Mouse (Mus musculus) megakaryocyte-erythroid progenitor cell, adult 5-6 weeks (primary cell): ENCODE results near the gene Lpgat1. TPM values are rescaled to one million over a fixed set of nuclear protein-coding genes. Genes with fewer than 3 reads are reported as not detected.

ENCODE experiments used
- ATAC-seq: replicated peaks from 2 replicates; pipeline ENCODE4 v1.8.0; 2016; ENCODE audit warnings: mild to moderate bottlenecking, inconsistent platforms; ENCODE audit not compliant: severe bottlenecking, poor library complexity, low FRiP score, low TSS enrichment
- total RNA-seq, 2 experiments: library from RNA; stranded (forward) in 1 of 2; stranded (reverse) in 1 of 2; fragments of 200-1000, 215-1000 nt in 1 of 2; fragments of >200 nt in 1 of 2; fragmentation: Nextera tagmentation in 1 of 2; gene quantifications; 2 replicates each; pipeline ENCODE4 v1.2.3; 2014 to 2017

Gene Lpgat1
- total RNA-seq (2014; fragmentation: Nextera tagmentation) (1.7 and 2.1 TPM in 2 replicates), total RNA-seq (2017) (2.5 and 9.9 TPM in 2 replicates)

DNA sequence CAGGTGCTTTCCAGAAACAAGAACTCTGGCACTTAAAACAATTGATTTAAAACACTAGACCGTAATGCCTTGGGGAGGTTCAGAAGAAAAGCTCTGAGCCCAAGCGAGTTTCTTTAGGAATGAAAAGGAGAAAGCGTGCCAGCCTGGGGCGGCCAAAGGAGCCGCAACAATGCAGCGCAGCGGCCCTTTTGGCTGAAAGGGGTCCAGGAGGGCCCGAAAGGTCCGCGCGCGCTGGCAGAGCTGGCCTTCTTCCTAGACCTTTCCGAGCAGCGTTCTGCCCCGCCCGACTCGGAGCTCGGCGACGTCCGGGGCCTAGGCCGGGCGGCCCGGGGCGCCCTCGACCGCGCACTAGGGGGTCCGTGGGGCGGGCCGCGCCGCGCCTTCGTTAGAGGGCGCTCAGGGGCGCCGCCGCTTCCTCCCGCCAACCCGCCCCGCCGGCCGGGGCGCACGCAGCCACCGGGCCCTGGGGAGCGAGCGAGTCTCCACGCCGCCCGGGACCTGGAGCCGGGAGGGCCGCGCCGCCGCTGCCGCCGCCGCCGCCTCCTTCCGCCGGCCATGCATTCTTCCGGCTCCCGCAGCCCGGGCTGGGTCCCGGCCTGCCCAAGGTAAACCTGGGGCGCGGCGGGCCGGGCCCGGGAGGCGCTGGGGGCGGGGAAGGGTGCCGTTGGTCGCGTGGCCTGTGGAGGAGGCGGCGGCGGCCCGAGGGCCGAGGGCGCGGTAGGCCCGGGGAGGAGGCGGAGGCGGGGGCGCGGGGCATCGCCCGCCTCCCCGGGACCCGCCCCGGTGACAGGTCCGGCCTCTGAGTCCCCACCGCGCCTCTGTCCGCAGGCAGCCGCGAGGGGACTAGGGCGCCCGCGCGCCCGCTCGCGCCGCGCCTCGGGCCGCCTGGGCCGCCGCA lies at the start of gene Lpgat1:
TSS of gene Lpgat1 (plus strand) at position 234 of the 898 bp plus-strand sequence.
- ATAC-seq, result 0 out of 2 replicates have a peak, but pooled peaks have one; percentile 40

DNA sequence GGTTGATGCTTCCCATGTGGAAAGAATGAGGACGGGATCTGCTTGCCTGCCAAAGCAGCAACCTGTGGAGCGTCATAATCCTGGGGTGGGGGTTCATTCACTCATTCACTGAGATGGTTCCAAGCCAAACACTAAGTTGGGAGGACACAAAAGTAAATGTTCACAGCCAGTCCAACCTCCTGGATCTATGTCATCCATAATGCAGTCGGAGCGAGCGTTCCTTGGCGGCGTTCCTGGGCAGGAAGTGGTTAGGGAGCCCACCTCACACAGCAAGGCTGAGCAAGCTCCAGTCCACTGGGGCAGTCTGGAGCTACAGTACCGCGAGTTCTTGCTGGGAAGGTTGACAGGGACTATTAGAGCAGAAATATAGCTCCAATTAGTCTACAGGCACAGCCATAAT lies 49.6 kb upstream of the Lpgat1 start:
- ATAC-seq, result no peak

DNA sequence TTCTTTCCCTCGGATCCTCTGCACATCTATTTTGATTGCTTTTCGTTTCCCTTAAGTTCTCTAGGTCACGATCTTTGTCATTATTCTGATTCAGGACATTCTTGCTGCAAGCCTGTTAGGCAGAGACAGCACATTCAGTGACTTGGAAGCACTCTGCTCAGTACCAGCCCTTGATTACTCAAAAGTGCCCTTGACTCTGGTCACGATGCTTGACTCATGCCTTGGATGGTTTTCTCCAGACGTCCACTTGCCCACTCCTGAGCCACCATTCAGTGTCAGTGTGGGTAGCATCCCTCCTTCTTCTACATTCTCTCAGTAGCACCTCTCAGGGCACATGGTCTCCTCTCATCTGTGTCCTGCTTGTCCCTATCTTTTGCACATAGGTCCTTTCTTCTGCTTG lies 43.6 kb upstream of the Lpgat1 start:
- ATAC-seq, result no peak

DNA sequence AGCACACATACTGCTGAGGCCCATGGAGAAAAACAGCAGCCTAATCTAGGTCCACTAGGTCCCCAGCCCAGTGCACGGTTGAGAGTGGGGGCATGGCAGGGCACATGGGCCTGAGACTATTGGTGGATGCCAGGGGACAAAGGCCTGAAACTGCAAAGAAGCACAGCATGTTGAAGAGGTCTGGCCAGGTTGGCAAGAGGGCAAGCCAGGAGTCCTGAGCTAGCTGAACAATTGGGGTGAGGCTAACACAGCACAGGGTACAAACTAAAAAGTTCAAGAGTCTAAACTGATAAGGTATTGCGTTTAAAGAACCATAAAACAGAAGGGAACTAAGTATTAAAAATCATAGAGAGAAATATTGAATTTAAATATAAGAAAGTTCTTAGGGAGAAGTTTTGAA lies 36.0 kb upstream of the Lpgat1 start:
- ATAC-seq, result no peak

DNA sequence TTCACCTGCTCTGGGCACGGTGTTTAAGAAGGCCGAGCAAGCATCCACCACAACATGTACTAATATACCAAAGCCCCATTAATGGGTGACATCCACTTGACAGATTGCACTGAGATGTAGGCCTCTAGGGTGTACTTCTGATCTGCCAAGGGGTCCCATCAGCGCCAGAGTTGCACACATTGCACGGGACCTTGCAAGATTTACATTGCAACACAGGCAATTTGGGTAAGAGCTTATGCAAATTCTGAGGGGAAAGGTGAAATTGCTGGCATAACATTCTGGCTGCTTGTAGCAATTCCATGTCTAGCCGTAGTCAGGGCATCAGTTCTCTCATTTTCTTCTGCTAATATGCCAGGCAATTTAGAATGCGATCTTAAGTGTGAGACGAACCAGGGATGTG lies 30.1 kb upstream of the Lpgat1 start:
- no peak for ATAC-seq

DNA sequence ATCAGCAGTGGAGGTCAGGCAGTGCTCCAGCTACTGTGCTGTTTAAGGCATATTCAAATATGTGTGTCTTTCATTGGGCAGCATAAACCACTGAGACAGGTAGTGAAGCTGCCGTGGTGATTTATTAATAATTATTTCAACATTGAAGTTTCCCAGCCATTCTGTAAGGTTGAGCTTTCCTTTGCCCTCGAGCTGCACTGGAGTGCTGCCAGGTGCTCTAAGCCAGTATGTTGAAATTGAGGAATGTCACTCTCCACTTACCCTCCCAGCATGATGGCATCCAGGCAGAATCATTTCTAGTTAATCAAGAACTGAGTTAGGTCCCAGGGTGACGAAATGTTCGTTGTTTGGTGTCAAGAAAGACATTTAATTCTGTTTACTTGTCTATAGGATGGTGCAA lies 24.4 kb upstream of the Lpgat1 start:
- ATAC-seq, result no peak

DNA sequence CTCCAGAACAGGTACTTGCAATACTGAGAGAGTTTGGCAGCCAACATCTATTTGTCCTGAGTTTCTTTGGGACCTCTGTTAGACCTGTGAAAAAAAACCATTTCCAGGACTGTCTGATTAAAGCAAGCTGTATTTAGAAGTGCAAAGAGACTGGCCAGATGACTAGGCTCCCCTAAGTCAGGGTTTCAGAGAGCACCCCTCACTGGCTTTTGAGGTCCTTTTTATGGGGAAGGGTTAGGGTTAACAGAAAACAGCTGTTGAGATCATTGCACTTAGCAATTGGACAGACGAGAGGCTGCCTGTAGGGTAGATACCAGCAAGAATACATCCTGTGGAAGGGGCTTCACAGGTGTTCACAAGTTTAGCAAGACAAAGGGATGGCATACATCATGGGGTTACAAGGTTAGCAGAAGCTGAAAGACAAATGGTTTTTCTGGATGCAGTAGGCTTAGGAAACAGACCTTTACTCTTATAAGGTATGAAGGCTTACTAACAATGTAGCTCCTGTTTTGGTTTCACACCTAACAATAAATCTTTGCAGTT lies 19.3 kb upstream of the Lpgat1 start:
- no peak for ATAC-seq

DNA sequence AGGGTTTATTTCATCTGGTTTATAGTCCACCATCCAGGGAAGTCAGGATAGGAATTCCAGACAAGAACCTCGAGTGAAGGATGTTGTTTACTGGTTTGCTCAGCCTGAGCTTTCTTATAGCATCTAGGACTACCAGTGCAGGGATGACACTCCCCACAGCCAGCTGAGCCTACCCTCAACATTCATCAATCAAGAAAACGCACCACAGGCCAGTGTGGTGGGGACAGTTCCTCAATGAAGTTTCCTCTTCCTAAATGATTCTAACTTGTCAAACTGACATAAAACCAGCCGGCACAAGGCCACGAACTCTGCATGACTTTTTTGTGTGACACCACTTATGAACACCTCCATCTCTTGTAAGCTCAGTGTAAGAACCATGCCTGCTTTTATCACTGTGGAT lies 13.1 kb upstream of the Lpgat1 start:
- no peak for ATAC-seq

DNA sequence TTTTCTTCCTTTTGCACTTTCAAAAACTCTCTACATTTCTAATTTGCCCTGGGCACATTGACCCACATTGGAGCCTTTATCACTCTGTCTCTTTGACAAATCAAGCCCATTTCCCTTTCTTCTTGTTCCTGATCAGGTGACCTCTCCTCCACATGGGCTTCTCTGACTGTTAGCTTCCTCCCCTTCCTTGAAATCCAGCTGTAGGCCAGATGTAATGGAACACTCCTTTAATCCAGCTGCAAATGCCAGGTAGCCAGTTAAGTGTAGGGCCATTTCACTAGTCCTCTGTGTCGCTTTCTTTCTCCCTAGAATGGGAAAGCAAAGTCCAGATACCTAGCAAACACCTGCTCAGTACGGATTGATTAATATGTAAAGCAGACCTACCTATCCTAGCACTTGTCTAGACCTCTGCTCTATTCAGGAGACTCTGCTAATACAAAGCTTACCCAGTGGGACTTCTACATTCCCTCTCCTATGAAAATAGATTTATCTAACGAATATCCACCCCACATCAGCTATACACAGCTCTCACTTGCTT lies 11.0 kb upstream of the Lpgat1 start:
- no peak for ATAC-seq

DNA sequence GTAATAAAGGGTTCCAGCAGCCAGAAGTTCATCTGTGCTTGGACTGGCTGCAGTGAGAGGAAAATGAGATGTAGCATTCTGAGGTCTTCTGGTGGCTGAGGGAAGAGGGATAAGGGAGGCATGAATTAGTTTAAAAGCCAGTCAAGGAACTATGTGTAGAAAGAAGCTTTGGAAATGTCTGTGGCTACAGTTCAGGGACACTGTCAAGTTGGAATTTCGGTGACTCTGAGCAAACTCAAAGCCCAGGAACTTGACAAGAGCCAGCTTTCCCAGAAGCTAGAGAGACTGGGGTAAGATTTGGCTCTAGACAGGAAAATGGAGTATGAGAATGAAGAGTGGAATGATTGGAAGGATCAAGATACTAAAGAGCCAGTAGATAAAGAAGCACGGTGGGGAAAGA lies 7.8 kb upstream of the Lpgat1 start:
- no peak for ATAC-seq

DNA sequence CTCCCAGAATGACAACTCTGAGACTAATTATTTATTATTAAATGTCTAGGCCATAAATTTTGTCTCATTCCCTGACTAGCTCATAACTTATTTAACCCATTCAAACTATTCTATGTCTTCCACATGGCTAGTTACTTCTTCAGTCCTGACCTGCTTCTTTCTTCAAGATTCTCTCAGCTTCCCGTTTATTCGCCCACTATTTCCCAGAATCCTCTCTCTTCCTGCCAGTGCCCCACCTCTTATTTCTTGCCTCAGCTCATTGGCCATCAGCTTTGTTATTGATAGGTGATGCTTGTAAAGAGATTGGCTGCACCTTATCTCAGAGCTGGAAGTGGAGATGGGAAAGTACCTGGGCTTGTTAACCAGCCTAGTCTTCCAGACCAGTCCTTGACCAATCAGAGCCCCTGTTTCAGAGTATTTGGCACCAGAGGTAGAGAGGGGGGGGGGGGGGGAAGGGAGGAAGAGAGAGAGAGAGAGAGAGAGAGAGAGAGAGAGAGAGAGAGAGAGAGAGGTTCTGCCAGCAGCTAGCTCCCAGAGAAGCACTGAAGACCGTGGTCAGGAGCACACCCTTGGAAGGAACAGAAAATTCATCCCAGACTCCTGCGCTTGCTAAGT lies 5.3 kb upstream of the Lpgat1 start:
- no peak for ATAC-seq

DNA sequence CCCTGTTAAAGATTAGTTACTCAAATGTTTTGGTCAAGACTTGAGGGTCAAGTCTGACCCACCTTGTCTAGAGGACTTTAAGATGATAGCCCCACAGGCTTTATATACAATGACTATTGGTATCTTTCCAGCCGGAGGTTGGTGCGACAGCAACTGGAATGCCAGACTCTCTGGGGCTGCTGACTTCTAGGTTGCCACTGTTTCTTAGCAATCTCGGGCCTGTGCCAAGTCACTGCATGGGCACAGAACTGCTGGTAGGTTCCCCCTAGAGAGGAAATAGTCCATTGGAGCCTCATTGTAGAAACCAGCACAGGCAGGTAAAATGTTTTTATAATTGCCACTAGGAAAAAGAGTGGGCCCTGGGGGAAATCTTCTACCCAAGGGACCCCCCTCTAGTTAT lies 3.8 kb upstream of the Lpgat1 start:
- no peak for ATAC-seq

DNA sequence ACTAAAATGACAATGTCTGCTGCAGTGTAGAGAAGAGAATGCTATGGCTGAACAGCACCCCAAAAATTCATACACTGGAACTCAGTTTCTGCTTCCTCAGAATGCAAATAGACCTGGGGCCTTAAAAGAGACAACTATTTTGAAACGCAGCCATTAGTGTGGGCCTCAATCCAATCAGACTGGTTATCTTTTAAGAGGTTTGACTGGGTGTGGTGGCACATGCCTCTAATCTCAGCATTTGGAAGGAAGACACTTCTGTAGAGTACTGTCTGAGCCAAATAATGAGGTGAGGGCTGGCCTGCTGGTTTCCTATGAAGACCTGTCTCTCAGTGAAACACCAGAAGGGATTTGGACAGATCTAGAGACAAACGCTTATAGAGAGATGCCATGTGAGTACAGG lies 2.5 kb upstream of the Lpgat1 start:
- ATAC-seq, result peak; percentile 54

DNA sequence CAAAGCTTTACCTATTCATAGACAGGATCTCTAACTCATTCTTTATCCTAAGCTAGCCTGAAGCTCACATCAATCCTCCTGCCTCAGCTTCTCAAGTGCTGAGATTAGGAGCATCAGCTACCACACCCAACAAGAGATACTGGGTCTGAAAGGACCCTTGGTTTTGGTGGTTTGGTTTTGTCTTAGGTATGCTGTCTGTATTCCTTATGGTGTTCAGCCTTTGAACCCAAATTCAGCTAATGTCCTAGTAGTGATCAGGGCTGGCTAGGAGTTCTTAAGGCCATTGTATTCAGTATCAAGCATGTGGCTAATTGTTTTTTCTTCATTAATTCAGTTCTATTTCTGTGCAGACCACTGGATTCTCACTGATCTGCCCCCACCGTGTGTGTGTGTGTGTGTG lies 493 bp upstream of the Lpgat1 start:
- no peak for ATAC-seq

DNA sequence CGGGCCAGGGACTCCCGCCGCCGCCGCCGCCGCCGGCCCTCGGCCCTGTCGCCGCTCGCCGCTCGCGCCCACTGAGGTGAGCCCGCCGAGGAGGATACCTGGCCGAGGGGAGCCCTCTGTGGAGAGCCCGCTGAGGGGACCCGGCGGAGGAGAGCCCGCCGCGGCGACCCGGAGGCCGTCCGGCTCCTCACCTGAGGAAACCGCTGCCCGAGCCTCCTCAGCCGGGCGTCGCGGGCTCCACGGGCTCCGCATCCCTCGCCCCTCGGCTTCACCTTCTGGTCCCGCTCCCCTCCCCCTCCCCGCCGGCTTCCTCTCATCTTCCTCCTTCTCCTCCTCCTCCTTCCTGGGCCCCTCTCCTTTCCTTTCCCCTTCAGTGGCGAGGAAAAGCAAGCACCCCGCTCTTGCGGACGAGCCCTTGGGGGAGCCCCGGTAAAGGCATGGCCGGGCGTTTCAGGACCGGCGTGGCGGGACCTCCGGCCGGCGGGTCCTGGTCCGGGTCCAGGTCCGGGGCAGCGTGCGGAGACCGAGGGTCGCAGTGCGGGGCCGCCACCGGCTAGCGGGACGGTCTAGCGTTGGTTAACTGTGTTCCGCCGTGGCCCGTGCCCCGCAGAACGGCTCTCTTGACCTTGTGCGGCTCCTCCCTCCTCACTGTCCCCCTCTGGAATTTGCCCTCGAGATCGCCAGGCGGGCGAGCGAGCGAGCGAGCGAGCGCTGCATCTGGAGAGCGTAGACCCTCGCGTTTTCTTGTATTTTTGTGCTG lies 1.1 kb downstream of the Lpgat1 start:
- no peak; the same call in 1 of the 2 replicates for ATAC-seq

DNA sequence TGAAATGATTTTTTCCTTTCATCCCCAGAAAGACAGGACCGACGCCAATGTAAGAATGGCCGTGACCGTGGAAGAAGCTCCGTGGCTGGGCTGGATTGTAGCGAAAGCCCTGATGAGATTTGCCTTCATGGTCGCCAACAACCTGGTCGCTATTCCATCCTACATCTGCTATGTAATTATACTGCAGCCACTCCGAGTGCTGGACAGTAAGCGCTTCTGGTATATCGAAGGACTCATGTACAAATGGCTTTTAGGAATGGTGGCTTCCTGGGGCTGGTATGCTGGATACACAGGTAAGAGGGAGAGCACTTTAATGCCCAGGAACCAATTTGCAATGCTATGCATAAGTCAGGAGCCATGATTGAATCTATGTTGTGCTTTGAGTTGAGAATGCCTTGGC lies 1.7 kb downstream of the Lpgat1 start:
- ATAC-seq, result no peak

DNA sequence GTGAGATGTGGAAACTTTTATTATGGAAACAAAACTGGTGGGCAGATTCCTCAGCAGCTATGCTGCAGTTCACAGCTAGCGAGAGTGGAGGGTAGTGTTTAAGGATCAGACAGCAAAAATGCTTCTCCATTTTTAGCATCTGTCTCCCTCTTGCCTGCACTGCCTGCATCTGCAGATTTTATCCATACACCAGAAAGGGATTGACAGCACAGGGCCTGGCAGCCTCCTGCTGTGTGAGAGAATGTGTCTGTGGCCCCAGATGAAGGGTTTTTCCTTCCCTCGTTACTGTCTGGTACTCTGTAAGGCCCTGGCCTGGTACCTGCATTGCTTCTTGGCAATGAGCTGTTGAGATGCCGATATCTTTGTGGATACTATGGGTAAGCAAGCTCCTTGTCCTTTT lies 2.8 kb downstream of the Lpgat1 start:
- no peak for ATAC-seq

DNA sequence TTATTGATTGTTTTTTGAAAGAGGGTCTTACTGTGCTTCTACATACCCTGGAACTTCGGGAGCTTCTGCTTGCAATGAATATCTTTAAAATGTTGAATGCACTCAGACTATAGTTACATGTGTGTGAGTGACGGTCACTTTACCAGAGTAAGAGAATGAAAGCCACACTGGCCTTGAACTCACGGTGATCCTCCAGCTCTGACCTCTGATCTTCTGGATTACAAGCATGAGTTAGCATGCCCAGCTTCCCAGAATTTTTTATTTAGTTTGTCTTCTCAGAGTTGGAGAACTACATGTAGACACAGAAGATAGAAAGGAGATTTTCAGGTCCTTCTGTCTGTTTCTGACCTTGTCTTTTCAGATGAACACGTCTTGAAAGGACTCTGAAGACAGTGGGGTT lies 5.1 kb downstream of the Lpgat1 start:
- no peak for ATAC-seq

DNA sequence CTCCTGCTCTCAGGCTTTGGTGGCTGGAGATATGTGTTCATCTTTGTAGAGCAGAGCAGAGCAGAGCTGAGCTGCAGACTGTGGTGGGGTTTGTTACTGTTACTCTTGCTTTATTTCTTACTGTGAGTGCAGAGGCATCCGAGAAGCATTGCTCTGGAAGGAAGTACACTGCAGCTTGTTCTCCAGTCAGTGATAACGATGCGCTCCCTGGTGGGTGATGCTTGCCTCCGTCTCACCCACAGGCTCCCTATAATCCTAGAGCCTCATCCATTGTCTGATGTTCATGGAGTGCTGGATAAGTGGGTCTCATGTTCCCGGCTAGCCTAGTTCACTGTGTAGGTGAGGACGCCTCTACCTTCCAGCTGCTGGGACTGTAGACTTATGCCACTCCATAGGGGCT lies 6.0 kb downstream of the Lpgat1 start:
- no peak for ATAC-seq
